Mouse (Mus musculus): ENCODE measurements at regions not wholly inside any gene's neighbourhood (a gene's known extent, or its start where the extent isn't known, plus 50 kb on each side); places are given as distances from the start of the nearest gene placed in this dataset.

DNA sequence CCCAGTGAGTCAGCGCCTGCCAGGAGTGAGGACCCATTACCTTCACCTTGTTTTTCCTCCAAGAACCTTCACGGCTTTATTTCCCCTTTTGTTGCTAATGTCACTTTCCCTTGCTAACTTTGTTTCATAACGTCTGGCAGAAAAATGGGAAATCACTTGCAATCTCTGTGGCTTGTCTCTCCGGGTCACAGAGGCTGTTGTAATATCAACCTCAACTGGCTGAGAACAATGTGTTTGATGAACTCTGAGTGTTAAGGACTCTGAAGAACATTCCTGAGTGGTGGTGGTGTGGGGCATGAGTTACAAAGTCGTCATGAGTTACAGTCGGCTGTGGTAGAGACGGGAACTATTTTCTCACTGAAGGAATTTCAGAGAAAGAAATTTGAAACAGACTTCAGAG, 53.2 kb upstream of the Rgs5 start:
- Histone ChIP-seq H3K4me3 (ENCODE audit: low read depth, low read length) (no peak overlapping the region), H3K9me3 (ENCODE audit: control insufficient read depth, low read length) (no peaks in the 10 kb centered on the region), H3K36me3 (ENCODE audit: control insufficient read depth, insufficient read depth, low read length) (no peaks in the 10 kb centered on the region), H3K4me1 (ENCODE audit: control insufficient read depth, insufficient read depth, low read length) (no peaks in the 10 kb centered on the region), H3K9ac (ENCODE audit: low read length) (no peak overlapping the region), H3K4me2 (no peak overlapping the region), H3K27me3 (ENCODE audit: control insufficient read depth, insufficient read depth, low read length) (no peaks in the 10 kb centered on the region), H3K27ac (ENCODE audit: low read depth, low read length) (no peak overlapping the region)
- DNase-seq (ENCODE audit: low spot score, missing footprints): no peak
- ATAC-seq (ENCODE audit: low FRiP score): no peak
- WGBS: 87% methylated on average over 7 of the region's 7 CpGs

GRCm38 (mm10) chr1:169594470-169594869, 60.8 kb upstream of the Rgs5 start:
- no peaks in the 10 kb centered on the region for H3K4me1 ChIP-seq (ENCODE audit: control insufficient read depth, insufficient read depth, low read length)
- 93% methylated on average over 5 of the region's 5 CpGs for WGBS
- no peak overlapping the region for H3K27ac ChIP-seq (ENCODE audit: low read depth, low read length)
- DNase-seq (ENCODE audit: low spot score, missing footprints) (no peak), ATAC-seq (ENCODE audit: low FRiP score) (no peak)
- no peaks in the 10 kb centered on the region for H3K36me3 ChIP-seq (ENCODE audit: control insufficient read depth, insufficient read depth, low read length)
- no peak overlapping the region for H3K4me2 ChIP-seq
- H3K27me3 ChIP-seq (ENCODE audit: control insufficient read depth, insufficient read depth, low read length): no peaks in the 10 kb centered on the region
- no peaks in the 10 kb centered on the region for H3K9me3 ChIP-seq (ENCODE audit: control insufficient read depth, low read length)
- no peak overlapping the region for H3K4me3 ChIP-seq (ENCODE audit: low read depth, low read length)
- H3K9ac ChIP-seq (ENCODE audit: low read length): no peak overlapping the region

DNA sequence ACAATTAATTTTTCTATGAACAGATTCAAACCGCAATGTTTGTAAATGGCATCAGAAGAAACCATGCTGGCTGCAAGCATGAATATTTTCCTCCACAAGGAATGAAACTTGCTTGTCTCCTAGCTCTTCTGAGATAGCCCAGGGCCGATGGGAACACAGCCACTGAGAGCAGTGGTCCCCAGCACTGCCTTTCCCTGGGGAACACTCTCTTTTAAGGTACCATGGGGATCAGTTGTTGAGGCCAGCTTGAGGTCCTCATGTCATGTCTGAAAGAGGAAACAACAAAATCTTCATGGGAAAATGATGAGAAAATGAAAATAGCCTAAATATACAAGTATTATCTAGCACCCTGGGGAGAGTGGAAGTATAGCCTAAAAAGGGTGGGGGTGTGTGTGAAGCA, 55.1 kb upstream of the Nuf2 start:
- Histone ChIP-seq H3K4me2 (no peak overlapping the region), H3K27ac (ENCODE audit: low read depth, low read length) (no peak overlapping the region), H3K9me3 (ENCODE audit: control insufficient read depth, low read length) (no peaks in the 10 kb centered on the region), H3K4me3 (ENCODE audit: low read depth, low read length) (no peak overlapping the region), H3K9ac (ENCODE audit: low read length) (no peak overlapping the region), H3K4me1 (ENCODE audit: control insufficient read depth, insufficient read depth, low read length) (0 out of 2 replicates have a peak, but pooled peaks cover 3% of the 10 kb centered on the region), H3K27me3 (ENCODE audit: control insufficient read depth, insufficient read depth, low read length) (no peaks in the 10 kb centered on the region), H3K36me3 (ENCODE audit: control insufficient read depth, insufficient read depth, low read length) (no peaks in the 10 kb centered on the region)
- 73% methylated on average over 2 of the region's 2 CpGs for WGBS
- DNase-seq (ENCODE audit: low spot score, missing footprints): no peak
- ATAC-seq (ENCODE audit: low FRiP score): no peak

DNA sequence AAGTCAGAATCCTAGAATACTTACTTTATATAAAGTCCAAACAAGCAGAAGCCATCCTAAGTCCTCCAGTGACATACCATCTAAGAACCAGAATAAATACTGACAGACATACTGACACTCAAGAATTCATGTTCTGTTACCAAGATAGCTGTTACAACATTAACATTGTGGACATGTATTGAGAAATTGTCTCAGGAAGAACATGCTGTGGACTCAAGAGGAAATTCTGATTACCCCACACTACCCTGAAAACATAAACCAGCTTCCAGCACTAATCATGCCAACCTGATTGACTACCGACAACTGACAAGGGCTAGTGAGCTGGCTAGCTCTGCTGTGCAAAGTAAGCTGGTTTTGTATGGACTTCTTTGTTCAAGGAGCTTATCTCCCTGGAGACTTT, 51.1 kb upstream of the Nuf2 start:
- no peaks in the 10 kb centered on the region for H3K9me3 ChIP-seq (ENCODE audit: control insufficient read depth, low read length)
- H3K4me2 ChIP-seq: no peak overlapping the region
- no peaks in the 10 kb centered on the region for H3K36me3 ChIP-seq (ENCODE audit: control insufficient read depth, insufficient read depth, low read length)
- no peak overlapping the region for H3K27ac ChIP-seq (ENCODE audit: low read depth, low read length)
- H3K4me3 ChIP-seq (ENCODE audit: low read depth, low read length): no peak overlapping the region
- 0 out of 2 replicates have a peak, but pooled peaks cover 3% of the 10 kb centered on the region for H3K4me1 ChIP-seq (ENCODE audit: control insufficient read depth, insufficient read depth, low read length)
- WGBS: 15% methylated on average over 1 of the region's 1 CpGs
- ATAC-seq (ENCODE audit: low FRiP score) (no peak), DNase-seq (ENCODE audit: low spot score, missing footprints) (peak; percentile 85)
- H3K27me3 ChIP-seq (ENCODE audit: control insufficient read depth, insufficient read depth, low read length): no peaks in the 10 kb centered on the region
- H3K9ac ChIP-seq (ENCODE audit: low read length): no peak overlapping the region

All from midbrain, embryonic 11.5 days (tissue).